Mouse (Mus musculus) thymus, adult 2 months (tissue): ENCODE results near the gene Fam71f1.

ENCODE experiments used
- CTCF ChIP-seq: fragments of 200-500 bp; IDR thresholded peaks from 2 replicates; pipeline ENCODE4 v1.5.1; 2012; ENCODE audit warnings: mild to moderate bottlenecking, control low read depth, low read length, moderate library complexity, borderline replicate concordance; ENCODE audit not compliant: control insufficient read depth, poor library complexity, insufficient read depth; ENCODE audit errors: extremely low read depth
- POLR2A ChIP-seq: fragments of 200-500 bp; IDR thresholded peaks from 2 replicates; pipeline ENCODE4 v1.6.1; 2012; ENCODE audit warnings: mild to moderate bottlenecking, low read length, control low read depth, moderate library complexity; ENCODE audit not compliant: control insufficient read depth, poor library complexity, insufficient read depth; ENCODE audit errors: extremely low read depth

DNA sequence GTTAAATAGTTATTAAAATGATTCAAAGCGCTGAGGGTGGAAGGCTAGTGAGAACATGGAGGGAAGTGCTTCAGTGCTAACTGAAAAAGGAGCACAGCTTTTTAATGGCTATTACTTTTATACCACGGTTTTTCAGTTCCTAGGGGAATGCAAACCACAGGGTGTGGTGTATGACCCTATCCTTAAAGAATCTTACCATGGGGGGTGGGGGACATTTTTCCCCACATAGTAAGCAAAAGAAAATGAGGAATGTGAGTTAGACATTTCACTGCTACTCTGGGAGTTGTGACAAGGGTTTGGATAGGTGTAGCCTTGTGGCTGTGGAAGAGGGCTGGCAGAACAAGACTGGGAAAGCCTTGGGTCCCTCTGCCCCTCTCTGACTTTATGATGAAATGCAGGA, 1.7 kb upstream of the Fam71f1 start:
- TF ChIP-seq CTCF (no peak), POLR2A (no peak)
